Mouse (Mus musculus) CH12.LX (cell line): ENCODE data around the gene Gm13539.

Experiments
- CTCF ChIP-seq, 2 experiments: IDR thresholded peaks in 1 of 2; conservative IDR thresholded peaks in 1 of 2; 2 replicates each; pipeline ENCODE4 v1.5.1; 2011 to 2012; ENCODE audit warnings: low read depth in 2 of 2, low read length in 2 of 2, improper control_type of control experiment in 1 of 2, inconsistent platforms in 1 of 2, mild to moderate bottlenecking in 1 of 2, moderate library complexity in 1 of 2
- EP300 ChIP-seq: IDR thresholded peaks from 2 replicates; pipeline ENCODE4 v1.6.1; 2011; ENCODE audit warnings: low read length, improper control_type of control experiment
- JUN ChIP-seq: IDR thresholded peaks from 2 replicates; pipeline ENCODE4 v1.6.1; 2011; ENCODE audit warnings: low read depth, mild to moderate bottlenecking, low read length, improper control_type of control experiment, moderate library complexity; ENCODE audit not compliant: insufficient read depth
- MAX ChIP-seq: IDR thresholded peaks from 2 replicates; pipeline ENCODE4 v1.6.1; 2011; ENCODE audit warnings: low read length, improper control_type of control experiment
- ZC3H11A ChIP-seq: IDR thresholded peaks from 2 replicates; pipeline ENCODE4 v1.6.1; 2012; ENCODE audit warnings: low read depth, mild to moderate bottlenecking, inconsistent platforms, low read length, improper control_type of control experiment

DNA sequence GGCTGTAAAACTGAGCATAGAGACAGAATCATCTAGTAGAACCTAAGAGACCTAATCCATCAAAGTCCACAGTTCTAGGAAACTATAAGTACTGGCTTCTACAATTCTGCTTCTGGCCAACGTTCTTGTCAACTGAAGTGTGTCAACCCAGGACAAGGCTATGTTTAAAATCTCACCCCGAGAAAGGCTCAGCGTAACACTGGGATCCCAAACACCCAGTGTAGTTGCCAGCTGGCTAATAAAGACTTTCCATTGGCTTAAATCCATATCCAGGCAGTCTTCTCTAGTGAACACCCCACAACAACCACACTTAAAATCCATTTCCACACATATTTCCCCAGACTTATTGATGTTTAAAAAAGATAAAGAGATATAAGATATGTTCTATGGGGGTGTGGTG is 48.7 kb downstream of the Gm13539 start:
- TF ChIP-seq MAX (no peak), EP300 (no peak), CTCF (conservative IDR thresholded peaks at IDR 0.05 in 1 of 2, IDR thresholded peaks at IDR 0.05 in 1 of 2; ENCODE audit: low read depth in 2 of 2, low read length in 2 of 2) (no peak), ZC3H11A (no peak), JUN (no peak)
